Mouse (Mus musculus) neural tube, embryonic 11.5 days (tissue): ENCODE measurements around the gene Mgat1. TPM values are rescaled to one million over a fixed set of nuclear protein-coding genes. Genes with fewer than 3 reads are reported as not detected.
"Not testable (repeated sequence)": the region's sequence is repeated elsewhere in the genome, so short reads cannot be mapped to it uniquely, and the experiment has no call there.

Experiments used
- ATAC-seq: fragments of 200-750 bp; cut with Nextera tagmentation; 2 replicates; pipeline ENCODE4 v1.8.0; 2017; ENCODE audit warnings: moderate number of reproducible peaks, mild to moderate bottlenecking, moderate TSS enrichment, moderate library complexity; ENCODE audit not compliant: insufficient read depth, low FRiP score, low TSS enrichment
- DNase-seq: peaks from one replicate; pipeline ENCODE4 v3.0.0-alpha.2; 2015; ENCODE audit warnings: low spot score
- H3K27ac ChIP-seq: fragments of 300-500 bp; sonication (generic); 2 replicates; pipeline ENCODE4 v1.5.1; 2014; ENCODE audit warnings: low read depth, mild to moderate bottlenecking, low read length
- H3K27me3 ChIP-seq: fragments of 300-500 bp; sonication (generic); 2 replicates; pipeline ENCODE4 v1.6.1; 2014; ENCODE audit warnings: mild to moderate bottlenecking, low read length, mixed read lengths; ENCODE audit not compliant: control insufficient read depth, insufficient read depth
- H3K36me3 ChIP-seq: fragments of 300-500 bp; sonication (generic); 2 replicates; pipeline ENCODE4 v1.6.1; 2014; ENCODE audit warnings: mild to moderate bottlenecking, low read length, moderate library complexity, mixed read lengths; ENCODE audit not compliant: control insufficient read depth, insufficient read depth
- H3K4me1 ChIP-seq: fragments of 300-500 bp; sonication (generic); 2 replicates; pipeline ENCODE4 v1.6.1; 2014; ENCODE audit warnings: low read length, mixed read lengths; ENCODE audit not compliant: control insufficient read depth, insufficient read depth
- H3K4me2 ChIP-seq: fragments of 300-500 bp; sonication (generic); 2 replicates; pipeline ENCODE4 v1.6.1; 2014; ENCODE audit warnings: low read depth, mild to moderate bottlenecking, moderate library complexity
- H3K4me3 ChIP-seq: fragments of 300-500 bp; sonication (generic); 2 replicates; pipeline ENCODE4 v1.5.1; 2014; ENCODE audit warnings: low read depth, low read length
- H3K9ac ChIP-seq: fragments of 300-500 bp; sonication (generic); 2 replicates; pipeline ENCODE4 v1.6.1; 2014; ENCODE audit warnings: mild to moderate bottlenecking, low read length
- H3K9me3 ChIP-seq: fragments of 300-500 bp; sonication (generic); 2 replicates; pipeline ENCODE4 v1.6.1; 2016; ENCODE audit warnings: low read length; ENCODE audit not compliant: control insufficient read depth
- WGBS: fragments of 180-500 bp; shearing (Covaris S2); extraction: QIAGEN DNeasy Blood & Tissue Kit; methylation state at CpG from one replicate; pipeline ENCODE4 v1.1.7; 2014; 5-methylcytosine and 5-hydroxymethylcytosine counted together
- polyA plus RNA-seq: library from polyadenylated mRNA; unstranded; fragments of >200 nt; fragmentation: Nextera tagmentation; extraction: Ambion mirVana; gene quantifications from 2 replicates; pipeline ENCODE4 v1.2.1, GENCODE M21; 2014

Gene Mgat1
- polyA plus RNA-seq, 1 experiment from 2014 or later: 33.2 TPM

DNA sequence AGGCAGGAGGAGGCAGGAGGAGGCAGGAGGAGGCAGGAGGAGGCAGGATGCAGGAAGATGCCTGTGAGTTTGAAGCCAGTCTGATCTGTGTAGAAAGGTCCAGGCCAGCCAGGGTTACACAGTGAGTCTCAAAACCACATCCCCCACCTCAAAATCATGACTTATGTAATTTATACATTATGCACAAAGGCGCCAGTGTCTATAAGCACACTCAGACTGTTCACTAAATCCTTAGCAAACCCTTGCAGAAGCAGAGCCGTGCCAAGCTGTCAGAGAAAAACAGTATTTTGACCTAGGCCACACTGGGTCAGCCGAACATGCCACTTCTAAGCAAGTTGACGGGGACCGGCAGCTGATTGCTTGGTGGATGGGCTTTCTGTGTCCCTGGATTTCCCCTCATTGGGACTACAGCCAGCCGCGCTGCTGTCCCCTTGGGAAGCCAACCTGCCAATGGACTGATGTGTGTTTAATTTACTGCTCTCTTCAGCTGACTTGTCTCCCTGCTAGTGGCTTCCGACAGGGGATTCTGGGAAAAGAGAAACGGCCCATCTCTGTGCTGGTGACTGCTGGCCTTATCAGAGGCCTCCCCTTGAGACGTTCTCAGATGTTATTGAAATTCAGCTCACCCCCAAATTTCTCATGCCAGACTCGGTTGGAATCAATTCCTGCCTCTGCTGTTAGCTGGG lies 30.0 kb downstream of the Mgat1 start:
- peak; percentile 31; the same call in 1 of the 2 replicates for ATAC-seq
- Histone ChIP-seq H3K9me3 (no peaks in the 10 kb centered on the region), H3K9ac (no peak overlapping the region), H3K4me3 (no peak overlapping the region), H3K4me2 (no peak overlapping the region), H3K27me3 (no peaks in the 10 kb centered on the region), H3K27ac (no peak overlapping the region), H3K4me1 (no peaks in the 10 kb centered on the region), H3K36me3 (no peaks in the 10 kb centered on the region)
- WGBS: 63% methylated on average over 11 of the region's 11 CpGs
- DNase-seq: no peak

GRCm38 (mm10) chr11:49278222-49278621 lies 34.2 kb downstream of the Mgat1 start, which contains the start of gene Olfr1393:
TSS of gene Olfr1393 (plus strand) at chr11:49278304.
- WGBS: 88% methylated on average over 3 of the region's 3 CpGs
- H3K27me3 ChIP-seq: no peaks in the 10 kb centered on the region
- no peak for ATAC-seq
- H3K4me3 ChIP-seq: no peak within 1 kb of the TSS
- H3K36me3 ChIP-seq: no peaks in the 10 kb centered on the region
- no peak for DNase-seq
- no peak within 1 kb of the TSS for H3K9ac ChIP-seq
- H3K4me1 ChIP-seq: no peaks in the 10 kb centered on the region
- H3K9me3 ChIP-seq: no peaks in the 10 kb centered on the region
- no peak within 1 kb of the TSS for H3K4me2 ChIP-seq
- no peak within 1 kb of the TSS for H3K27ac ChIP-seq

DNA sequence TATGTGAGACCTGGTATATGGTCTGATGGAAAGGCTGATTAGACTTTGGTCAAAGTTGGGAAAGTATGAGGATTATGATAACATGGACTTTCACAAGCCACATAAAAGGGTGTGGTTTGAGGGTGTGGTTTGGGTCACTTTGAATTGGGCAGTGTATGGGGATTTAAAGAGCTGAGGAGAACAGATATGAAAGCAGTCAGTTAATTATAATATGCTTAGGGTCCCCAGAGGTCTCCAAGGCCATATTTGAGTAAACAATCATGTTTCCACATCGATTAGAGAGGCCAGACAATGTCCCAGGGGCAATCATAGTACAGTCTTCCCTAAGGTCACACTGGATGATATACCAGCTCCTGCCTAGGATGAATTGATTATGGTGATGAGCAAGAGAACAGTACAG lies 41.0 kb downstream of the Mgat1 start, which contains the start of gene Olfr1392:
Gene Olfr1392, plus strand, starts transcription at position 301 of the 400 bp plus-strand sequence.
- not testable (repeated sequence) for H3K27ac ChIP-seq, DNase-seq, H3K4me2 ChIP-seq, ATAC-seq, H3K9ac ChIP-seq, H3K9me3 ChIP-seq, H3K4me3 ChIP-seq, H3K27me3 ChIP-seq, H3K36me3 ChIP-seq, H3K4me1 ChIP-seq
- WGBS: 65% methylated on average over 1 of the region's 1 CpGs

- Histone ChIP-seq H3K9ac (no peak overlapping the region), H3K4me3 (no peak overlapping the region), H3K4me2 (no peak overlapping the region), H3K27me3 (no peaks in the 10 kb centered on the region), H3K9me3 (no peaks in the 10 kb centered on the region), H3K36me3 (no peaks in the 10 kb centered on the region), H3K27ac (no peak overlapping the region), H3K4me1 (no peaks in the 10 kb centered on the region)
- no peak for DNase-seq
- no peak for ATAC-seq
- WGBS: 87% methylated on average over 2 of the region's 2 CpGs
Observed at GRCm38 (mm10) chr11:49287251-49287650, 43.3 kb downstream of the Mgat1 start.

DNA sequence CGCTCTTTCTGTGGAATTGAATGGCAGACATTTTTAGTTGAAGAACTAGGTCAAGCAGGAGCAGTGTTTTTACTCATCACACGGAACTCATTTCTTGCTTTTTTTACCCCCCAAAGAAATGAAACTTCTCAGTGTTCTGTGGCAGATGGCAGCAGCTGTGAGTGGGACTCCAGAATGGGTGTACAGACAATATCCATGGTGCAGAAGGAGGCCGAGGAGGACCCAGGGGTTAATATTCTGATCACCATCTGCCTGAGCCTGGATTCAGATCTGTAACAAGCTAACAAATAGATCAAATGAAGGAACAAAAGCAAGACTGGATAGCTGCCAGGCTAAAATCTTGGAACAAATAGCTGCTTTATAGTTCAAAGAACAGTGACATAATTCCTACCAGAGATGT lies 48.8 kb downstream of the Mgat1 start:
- no peaks in the 10 kb centered on the region for H3K27me3 ChIP-seq
- ATAC-seq (no peak), DNase-seq (no peak)
- no peak overlapping the region for H3K4me3 ChIP-seq
- no peaks in the 10 kb centered on the region for H3K36me3 ChIP-seq
- no peak overlapping the region for H3K4me2 ChIP-seq
- H3K9ac ChIP-seq: no peak overlapping the region
- no peak overlapping the region for H3K27ac ChIP-seq
- H3K4me1 ChIP-seq: no peaks in the 10 kb centered on the region
- no peaks in the 10 kb centered on the region for H3K9me3 ChIP-seq
- WGBS: 81% methylated on average over 3 of the region's 3 CpGs

DNA sequence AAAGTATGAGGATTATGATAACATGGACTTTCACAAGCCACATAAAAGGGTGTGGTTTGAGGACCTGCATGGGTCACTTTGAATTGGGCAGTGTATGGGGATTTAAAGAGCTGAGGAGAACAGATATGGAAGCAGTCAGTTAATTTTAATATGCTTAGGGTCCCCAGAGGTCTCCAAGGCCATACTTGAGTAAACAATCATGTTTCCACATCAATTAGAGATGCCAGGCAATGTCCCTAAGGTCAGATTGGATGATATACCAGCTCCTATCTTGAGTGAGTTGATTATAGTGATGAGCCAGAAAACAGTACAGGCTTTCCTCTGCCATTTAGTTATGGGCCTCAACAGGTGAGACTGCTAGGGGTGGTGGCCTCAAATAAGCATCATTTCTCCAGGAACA lies 60.5 kb downstream of the Mgat1 start, which contains the start of gene Olfr10:
Gene Olfr10, plus strand, starts transcription at position 301 of the 400 bp plus-strand sequence.
- Histone ChIP-seq H3K36me3 (no peaks in the 10 kb centered on the region), H3K27me3 (no peaks in the 10 kb centered on the region), H3K27ac (no peak within 1 kb of the TSS), H3K4me1 (no peaks in the 10 kb centered on the region), H3K4me3 (no peak within 1 kb of the TSS), H3K9me3 (no peaks in the 10 kb centered on the region), H3K4me2 (no peak within 1 kb of the TSS), H3K9ac (no peak within 1 kb of the TSS)
- DNase-seq: no peak
- ATAC-seq: no peak

GRCm38 (mm10) chr11:49308547-49308946 lies 64.6 kb downstream of the Mgat1 start:
- not testable (repeated sequence) for H3K4me3 ChIP-seq, H3K27ac ChIP-seq, ATAC-seq, H3K9ac ChIP-seq, H3K36me3 ChIP-seq, H3K4me1 ChIP-seq, H3K27me3 ChIP-seq, H3K4me2 ChIP-seq, DNase-seq, H3K9me3 ChIP-seq
- 78% methylated on average over 5 of the region's 5 CpGs for WGBS

Other genes with a start within 250 kb of the Mgat1 start
- gene 9930111J21Rik2, start 192.9 kb upstream of the Mgat1 start, polyA plus RNA-seq: 0.09 and 0.27 TPM in 2 replicates
- gene Tgtp2, start 180.0 kb upstream of the Mgat1 start, polyA plus RNA-seq: not detected in 2 replicates
- gene Ifi47, start 167.6 kb upstream of the Mgat1 start, polyA plus RNA-seq: 0.36 and 0.57 TPM in 2 replicates
- not detected in 2 replicates for gene Olfr1396, start 129.3 kb upstream of the Mgat1 start, polyA plus RNA-seq
- gene Olfr1395, start 101.9 kb upstream of the Mgat1 start, polyA plus RNA-seq: not detected in 2 replicates
- not detected in 2 replicates for gene Olfr1394, start 89.8 kb upstream of the Mgat1 start, polyA plus RNA-seq
- gene Btnl9, start 57.0 kb upstream of the Mgat1 start, polyA plus RNA-seq: 0.20 and 0.21 TPM in 2 replicates
- gene Zfp62, start 40.9 kb upstream of the Mgat1 start, polyA plus RNA-seq: 57.2 and 62.5 TPM in 2 replicates
- gene Olfr1393, start 34.1 kb downstream of the Mgat1 start, polyA plus RNA-seq: 0.08 and 0.12 TPM in 2 replicates
- gene Olfr1392, start 41.1 kb downstream of the Mgat1 start, polyA plus RNA-seq: not detected in 2 replicates
- gene Olfr10, start 60.5 kb downstream of the Mgat1 start, polyA plus RNA-seq: not detected in 2 replicates
- not detected in 2 replicates for gene Olfr1391, start 78.6 kb downstream of the Mgat1 start, polyA plus RNA-seq
- gene Olfr1390, start 91.0 kb downstream of the Mgat1 start, polyA plus RNA-seq: not detected in 2 replicates
- not detected in 2 replicates for gene Olfr1389, start 178.9 kb downstream of the Mgat1 start, polyA plus RNA-seq
- gene Olfr1388, start 192.4 kb downstream of the Mgat1 start, polyA plus RNA-seq: 0.08 TPM in 1 of 2 replicates, not detected in the other
- gene Olfr1387, start 211.2 kb downstream of the Mgat1 start, polyA plus RNA-seq: not detected in 2 replicates
- gene Olfr1386, start 220.9 kb downstream of the Mgat1 start, polyA plus RNA-seq: not detected in 2 replicates
- not detected in 2 replicates for gene Olfr1385, start 244.9 kb downstream of the Mgat1 start, polyA plus RNA-seq